Mouse (Mus musculus) adrenal gland, adult 10 weeks (tissue): Measurements from ENCODE around the gene Creb5. TPM values are rescaled to one million over a fixed set of nuclear protein-coding genes. Genes with fewer than 3 reads are reported as not detected.

Experiments
- polyA plus RNA-seq: library from polyadenylated mRNA; stranded (reverse); fragments of 350-450 nt; fragmentation: Illumina TruSeq; extraction: RNeasy Lipid Tissue Mini Kit (QIAGEN cat#74804); gene quantifications from one replicate; pipeline ENCODE4 v1.2.3, GENCODE M21; 2014; ENCODE audit warnings: low read depth, low replicate concordance

Gene Creb5
- polyA plus RNA-seq: 1.9 TPM

DNA sequence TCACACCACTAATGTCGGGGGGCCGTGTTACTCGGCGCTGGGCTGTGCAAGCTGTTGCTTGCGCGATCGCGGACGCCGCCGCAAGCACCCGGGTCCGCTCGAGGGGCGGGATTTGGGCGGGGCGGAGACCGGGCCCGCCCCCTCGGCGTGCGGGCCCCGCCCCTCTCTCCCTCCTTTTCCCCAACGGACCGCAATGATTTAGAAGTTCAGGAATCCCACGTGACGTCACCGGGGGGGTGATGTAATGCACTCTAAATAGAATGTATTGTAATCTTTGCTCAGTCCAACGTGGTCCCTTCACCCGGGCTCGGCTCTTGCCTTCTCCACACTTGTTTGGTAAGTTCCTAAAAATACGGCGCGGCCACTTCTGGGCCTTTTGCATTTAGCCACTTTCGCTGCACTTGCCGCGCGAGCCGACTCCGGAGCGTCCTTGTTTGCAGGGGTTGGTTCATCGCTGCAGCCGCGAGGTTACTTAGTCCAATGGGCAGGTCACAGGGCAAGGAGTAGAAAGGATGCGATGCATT, at the start of gene Creb5:
Gene Creb5, plus strand, starts transcription at position 233 of the 524 bp plus-strand sequence.

Other genes starting within 250 kb of the Creb5 start
- 11.8 TPM for gene Jazf1, start 218.6 kb upstream of the Creb5 start, polyA plus RNA-seq